Mouse (Mus musculus): ENCODE results near the gene Nectin4.
"Not testable (repeated sequence)": the region's sequence is repeated elsewhere in the genome, so short reads cannot be mapped to it uniquely, and the experiment has no call there.

The Nectin4 gene

GRCm38 (mm10) chr1:171369845-171370556 lies at the start of gene Nectin4:
Gene Nectin4 (plus strand): TSS chr1:171370099.
- DNase-seq (ENCODE audit: low read depth, low spot score), result no peak

GRCm38 (mm10) chr1:171320151-171320550 lies 49.7 kb upstream of the Nectin4 start:
- no peak for DNase-seq (ENCODE audit: low read depth, low spot score)

- DNase-seq (ENCODE audit: low read depth, low spot score), result no peak
Observed at GRCm38 (mm10) chr1:171321415-171321814, 48.5 kb upstream of the Nectin4 start.

GRCm38 (mm10) chr1:171322012-171322411 lies 47.9 kb upstream of the Nectin4 start:
- no peak for DNase-seq (ENCODE audit: low read depth, low spot score)

- DNase-seq (ENCODE audit: low read depth, low spot score), result no peak
Observed at GRCm38 (mm10) chr1:171325571-171325970, 44.3 kb upstream of the Nectin4 start.

- DNase-seq (ENCODE audit: low read depth, low spot score), result not testable (repeated sequence)
Observed at GRCm38 (mm10) chr1:171326588-171326987, 43.3 kb upstream of the Nectin4 start.

GRCm38 (mm10) chr1:171328244-171328643 lies 41.7 kb upstream of the Nectin4 start:
- DNase-seq (ENCODE audit: low read depth, low spot score), result no peak

- peak; percentile 96 for DNase-seq (ENCODE audit: low read depth, low spot score)
Observed at GRCm38 (mm10) chr1:171328839-171329432, 41.0 kb upstream of the Nectin4 start, which contains the start of gene Dedd. Gene Dedd (plus strand): TSS chr1:171329145.

GRCm38 (mm10) chr1:171329433-171330215 lies 40.3 kb upstream of the Nectin4 start:
- DNase-seq (ENCODE audit: low read depth, low spot score), result no peak

GRCm38 (mm10) chr1:171330216-171330560 lies 39.7 kb upstream of the Nectin4 start:
- no peak for DNase-seq (ENCODE audit: low read depth, low spot score)

GRCm38 (mm10) chr1:171342262-171343207 lies 27.4 kb upstream of the Nectin4 start:
- DNase-seq (ENCODE audit: low read depth, low spot score), result no peak

GRCm38 (mm10) chr1:171343922-171344677 lies 25.8 kb upstream of the Nectin4 start:
- DNase-seq (ENCODE audit: low read depth, low spot score), result no peak

GRCm38 (mm10) chr1:171344715-171345114 lies 25.2 kb upstream of the Nectin4 start:
- DNase-seq (ENCODE audit: low read depth, low spot score), result no peak

GRCm38 (mm10) chr1:171345225-171346094 lies 24.4 kb upstream of the Nectin4 start, which contains the start of the genes Nit1 and Pfdn2:
Gene Nit1 (minus strand): TSS chr1:171345646.
Gene Pfdn2 (plus strand): TSS chr1:171345670.
- peak; percentile 86 for DNase-seq (ENCODE audit: low read depth, low spot score)

GRCm38 (mm10) chr1:171346095-171346450 lies 23.8 kb upstream of the Nectin4 start:
- DNase-seq (ENCODE audit: low read depth, low spot score), result no peak

GRCm38 (mm10) chr1:171348665-171349064 lies 21.2 kb upstream of the Nectin4 start:
- DNase-seq (ENCODE audit: low read depth, low spot score), result no peak

GRCm38 (mm10) chr1:171349210-171349609 lies 20.7 kb upstream of the Nectin4 start:
- DNase-seq (ENCODE audit: low read depth, low spot score), result no peak

- DNase-seq (ENCODE audit: low read depth, low spot score), result no peak
Observed at GRCm38 (mm10) chr1:171355812-171356340, 14.0 kb upstream of the Nectin4 start.

- DNase-seq (ENCODE audit: low read depth, low spot score), result no peak
Observed at GRCm38 (mm10) chr1:171356814-171357213, 13.1 kb upstream of the Nectin4 start.
